Mouse (Mus musculus): ENCODE data around the gene Ankrd9. TPM values are rescaled to one million over a fixed set of nuclear protein-coding genes. Genes with fewer than 3 reads are reported as not detected.

Gene Ankrd9
- polyA plus RNA-seq, 1 experiment from 2014 or later, result 20.9 TPM

DNA sequence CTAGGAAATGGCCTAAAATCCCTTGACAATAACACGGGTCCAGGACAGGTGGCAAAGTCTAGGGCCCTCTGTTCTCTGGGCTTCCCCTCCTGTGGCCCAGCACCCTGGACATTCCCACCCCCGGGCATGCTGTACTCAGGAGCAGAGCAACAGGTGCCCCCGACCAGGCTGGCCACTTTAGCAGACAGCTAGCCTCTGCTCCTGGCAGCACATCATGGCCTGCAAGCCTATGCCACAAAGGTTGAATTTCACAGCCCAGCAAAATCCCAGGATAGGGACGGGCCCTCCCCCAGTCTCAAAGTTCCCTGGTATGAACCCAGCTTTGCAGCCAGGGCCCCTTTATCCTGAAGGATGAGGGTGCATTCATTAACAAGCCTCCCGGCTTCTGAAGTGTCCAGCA is 3.5 kb downstream of the Ankrd9 start:
- 84% methylated on average over 5 of the region's 5 CpGs for WGBS
- Histone ChIP-seq H3K9ac (no peak overlapping the region), H3K9me3 (no peaks in the 10 kb centered on the region), H3K4me3 (replicated peaks) (no peak overlapping the region), H3K4me1 (peaks cover 14% of the 10 kb centered on the region), H3K4me2 (no peak overlapping the region), H3K27me3 (replicated peaks) (no peaks in the 10 kb centered on the region), H3K36me3 (peaks cover 13% of the 10 kb centered on the region), H3K27ac (no peak overlapping the region)
- no peak for ATAC-seq (ENCODE audit: insufficient read depth, low FRiP score, low read depth)

DNA sequence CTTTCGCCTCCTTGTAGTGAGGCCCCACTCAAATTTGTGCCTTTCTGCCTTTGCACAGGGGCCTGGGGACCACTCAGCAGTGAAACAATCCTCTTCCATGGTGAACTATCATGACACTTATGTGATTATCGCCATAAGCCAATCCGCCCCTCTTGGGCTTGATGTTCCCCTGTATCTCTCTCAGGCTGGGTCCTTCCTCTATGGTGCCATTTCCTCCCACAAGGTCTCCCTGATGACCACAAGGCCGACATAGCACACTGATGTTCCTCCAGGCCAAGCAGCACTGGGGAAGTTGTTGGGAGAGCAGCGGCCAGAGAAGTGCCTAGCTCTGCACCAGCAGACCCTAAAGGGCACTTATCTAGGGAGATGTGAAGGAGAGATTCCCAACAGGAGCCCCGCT is 4.1 kb downstream of the Ankrd9 start:
- Histone ChIP-seq H3K4me2 (no peak overlapping the region), H3K4me1 (peaks cover 14% of the 10 kb centered on the region), H3K9ac (no peak overlapping the region), H3K36me3 (peaks cover 13% of the 10 kb centered on the region), H3K4me3 (replicated peaks) (no peak overlapping the region), H3K27ac (no peak overlapping the region), H3K27me3 (replicated peaks) (no peaks in the 10 kb centered on the region), H3K9me3 (no peaks in the 10 kb centered on the region)
- WGBS, result 86% methylated on average over 6 of the region's 6 CpGs
- ATAC-seq (ENCODE audit: insufficient read depth, low FRiP score, low read depth), result no peak

DNA sequence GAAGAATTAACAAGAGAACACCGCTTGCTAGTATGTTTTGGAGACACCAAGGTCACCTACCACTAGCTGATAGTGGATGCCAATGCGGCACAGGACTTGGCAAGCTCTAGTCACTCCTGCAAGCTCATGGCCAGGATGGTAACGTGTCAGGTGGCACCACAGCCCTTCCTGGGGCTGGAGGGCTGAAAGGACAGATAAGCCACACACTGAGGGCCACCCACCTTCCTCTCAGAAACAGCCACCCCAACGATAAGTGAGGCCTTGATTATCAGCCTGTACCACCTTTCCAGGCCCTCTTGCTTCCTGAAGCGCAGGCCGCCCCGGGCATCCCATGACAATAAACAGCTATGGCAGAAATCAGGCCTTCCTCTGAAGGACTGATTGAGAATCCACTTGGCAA is 4.5 kb downstream of the Ankrd9 start:
- peak; percentile 73 for ATAC-seq (ENCODE audit: insufficient read depth, low FRiP score, low read depth)
- 85% methylated on average over 7 of the region's 7 CpGs for WGBS

DNA sequence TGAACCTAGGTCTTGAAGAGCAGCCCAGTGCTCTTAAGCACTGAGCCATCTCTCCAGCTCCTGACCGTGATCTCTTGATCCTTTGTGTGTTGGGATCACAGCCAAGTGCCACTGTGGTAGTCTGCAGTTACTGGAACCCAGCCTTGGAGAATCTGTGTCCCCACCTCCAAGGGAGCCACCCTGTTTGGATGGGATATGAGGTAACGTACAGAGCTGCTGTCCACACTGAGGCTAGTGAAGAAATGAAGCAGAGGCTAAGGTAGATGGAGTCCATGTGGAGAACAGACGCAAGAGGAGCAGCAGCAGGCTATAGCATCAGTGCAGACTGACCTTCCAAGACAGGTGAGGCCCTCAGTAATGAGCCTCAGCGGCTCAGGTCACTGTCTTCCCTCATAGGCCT is 5.0 kb downstream of the Ankrd9 start:
- Histone ChIP-seq H3K36me3 (peaks cover 19% of the 10 kb centered on the region), H3K9me3 (no peaks in the 10 kb centered on the region), H3K9ac (no peak overlapping the region), H3K4me1 (peaks cover 9% of the 10 kb centered on the region), H3K27ac (no peak overlapping the region), H3K4me3 (replicated peaks) (no peak overlapping the region), H3K27me3 (replicated peaks) (no peaks in the 10 kb centered on the region), H3K4me2 (no peak overlapping the region)
- ATAC-seq (ENCODE audit: insufficient read depth, low FRiP score, low read depth), result no peak
- WGBS, result 92% methylated on average over 4 of the region's 4 CpGs

More for the DNA sequence above, 4.5 kb downstream of the Ankrd9 start:
- Histone ChIP-seq H3K9ac (no peak overlapping the region), H3K9me3 (no peaks in the 10 kb centered on the region), H3K27me3 (replicated peaks) (no peaks in the 10 kb centered on the region), H3K4me2 (no peak overlapping the region), H3K36me3 (peaks cover 15% of the 10 kb centered on the region), H3K4me3 (replicated peaks) (no peak overlapping the region), H3K27ac (no peak overlapping the region), H3K4me1 (peaks cover 11% of the 10 kb centered on the region)

DNA sequence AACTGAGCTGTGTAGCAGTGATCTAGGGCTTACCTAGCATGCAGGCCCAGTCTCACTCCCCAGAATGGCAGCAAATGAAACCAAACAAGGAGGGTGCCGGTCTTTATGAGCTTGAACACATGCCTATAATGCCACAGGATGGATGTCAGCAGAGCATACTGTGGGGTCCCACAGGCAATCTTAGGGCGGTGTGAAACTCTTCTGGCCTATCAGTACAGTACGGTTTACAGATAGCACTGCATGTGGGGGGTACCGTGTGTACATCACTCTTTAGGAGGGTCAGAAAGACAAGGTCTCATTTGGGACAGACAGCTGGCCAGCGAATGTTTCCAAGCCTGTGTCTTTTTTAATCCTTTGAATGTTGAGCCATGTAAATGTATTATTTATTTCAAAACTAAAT is 6.9 kb downstream of the Ankrd9 start:
- WGBS, result 83% methylated on average over 5 of the region's 5 CpGs
- ATAC-seq (ENCODE audit: insufficient read depth, low FRiP score, low read depth), result no peak
- H3K36me3 ChIP-seq, result peaks cover 15% of the 10 kb centered on the region

DNA sequence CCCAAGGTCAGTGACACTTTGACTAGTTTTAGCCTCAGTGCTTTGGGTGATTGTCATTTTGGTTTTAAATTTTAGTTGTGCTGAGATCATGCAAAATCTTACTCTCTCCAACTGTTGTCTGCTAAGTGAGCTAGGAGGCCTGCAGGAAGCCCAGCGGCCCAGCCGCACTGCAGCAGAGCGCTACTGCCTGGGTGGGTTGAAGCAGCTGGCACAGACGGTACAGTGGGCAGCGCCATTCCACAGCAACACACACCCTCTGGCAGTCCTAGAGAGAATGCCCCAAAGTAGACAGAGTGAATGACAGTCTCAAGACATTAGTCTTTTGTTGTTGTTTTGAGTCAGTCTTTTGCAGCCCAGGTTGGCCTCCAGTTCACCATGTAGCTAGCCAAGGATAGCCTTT is 8.4 kb downstream of the Ankrd9 start:
- ATAC-seq (ENCODE audit: insufficient read depth, low FRiP score, low read depth), result no peak
- 93% methylated on average over 5 of the region's 5 CpGs for WGBS
- peaks cover 7% of the 10 kb centered on the region for H3K36me3 ChIP-seq

More for the DNA sequence above, 6.9 kb downstream of the Ankrd9 start:
- H3K4me1 ChIP-seq, result no peaks in the 10 kb centered on the region
- no peak overlapping the region for H3K9ac ChIP-seq
- H3K27me3 ChIP-seq (replicated peaks), result no peaks in the 10 kb centered on the region
- no peak overlapping the region for H3K27ac ChIP-seq
- H3K4me3 ChIP-seq (replicated peaks), result no peak overlapping the region
- no peak overlapping the region for H3K4me2 ChIP-seq
- no peaks in the 10 kb centered on the region for H3K9me3 ChIP-seq

DNA sequence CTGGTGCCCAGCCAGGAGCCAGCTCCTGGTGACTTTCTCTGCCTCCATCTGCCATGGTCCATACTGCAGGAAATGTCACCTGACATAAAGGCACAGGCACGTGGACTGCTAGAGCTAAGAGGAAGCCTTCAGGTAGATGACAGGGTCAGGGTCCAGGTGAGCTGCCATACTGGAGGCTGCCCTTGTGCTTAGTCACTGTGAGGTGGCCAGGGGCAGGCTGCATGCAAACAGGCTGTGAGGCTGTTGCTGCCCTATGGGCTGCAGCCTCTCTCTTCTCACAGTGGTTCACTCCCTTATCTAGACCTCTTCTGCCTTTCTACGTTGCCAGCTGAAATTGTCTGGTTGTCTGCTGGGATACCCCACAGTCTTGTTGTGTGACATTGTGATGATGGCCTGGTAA is 11.7 kb downstream of the Ankrd9 start:
- H3K4me3 ChIP-seq (replicated peaks), result no peak overlapping the region
- no peaks in the 10 kb centered on the region for H3K9me3 ChIP-seq
- H3K4me2 ChIP-seq, result no peak overlapping the region
- no peaks in the 10 kb centered on the region for H3K4me1 ChIP-seq
- whole genome bisulfite sequencing, result 88% methylated on average over 2 of the region's 2 CpGs
- no peak for ATAC-seq (ENCODE audit: insufficient read depth, low FRiP score, low read depth)
- H3K9ac ChIP-seq, result no peak overlapping the region
- no peak overlapping the region for H3K27ac ChIP-seq
- peaks cover 6% of the 10 kb centered on the region for H3K36me3 ChIP-seq
- H3K27me3 ChIP-seq (replicated peaks), result no peaks in the 10 kb centered on the region

More for the DNA sequence above, 8.4 kb downstream of the Ankrd9 start:
- H3K4me2 ChIP-seq, result no peak overlapping the region
- H3K9ac ChIP-seq, result no peak overlapping the region
- H3K27ac ChIP-seq, result no peak overlapping the region
- H3K27me3 ChIP-seq (replicated peaks), result no peaks in the 10 kb centered on the region
- no peak overlapping the region for H3K4me3 ChIP-seq (replicated peaks)
- no peaks in the 10 kb centered on the region for H3K9me3 ChIP-seq
- H3K4me1 ChIP-seq, result no peaks in the 10 kb centered on the region

DNA sequence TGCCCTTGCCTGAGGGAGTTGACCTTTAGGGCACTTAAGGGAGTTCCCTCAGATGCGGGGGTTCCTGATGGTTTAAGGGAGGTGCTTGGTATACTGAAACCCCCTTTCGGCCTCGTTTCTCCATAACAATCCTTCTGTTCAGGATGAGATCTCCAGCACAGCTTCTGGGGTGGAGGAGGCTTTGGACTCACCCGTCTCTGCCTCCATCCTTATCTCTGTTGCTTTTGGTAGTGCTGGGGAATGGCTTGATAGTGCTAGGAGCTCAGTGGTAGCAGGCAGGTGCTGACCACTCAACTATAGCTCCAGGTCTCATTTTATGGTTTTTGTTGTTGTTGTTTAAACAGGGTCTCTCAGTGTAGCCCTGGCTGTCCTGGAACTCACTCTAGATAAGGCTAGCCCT is 12.8 kb downstream of the Ankrd9 start:
- Histone ChIP-seq H3K4me1 (no peaks in the 10 kb centered on the region), H3K4me2 (no peak overlapping the region), H3K27me3 (replicated peaks) (no peaks in the 10 kb centered on the region), H3K9ac (no peak overlapping the region), H3K4me3 (replicated peaks) (no peak overlapping the region), H3K36me3 (peaks cover 6% of the 10 kb centered on the region), H3K27ac (no peak overlapping the region), H3K9me3 (no peaks in the 10 kb centered on the region)
- peak; percentile 74; the same call in 1 of the 2 replicates for ATAC-seq (ENCODE audit: insufficient read depth, low FRiP score, low read depth)
- 76% methylated on average over 4 of the region's 4 CpGs for WGBS

DNA sequence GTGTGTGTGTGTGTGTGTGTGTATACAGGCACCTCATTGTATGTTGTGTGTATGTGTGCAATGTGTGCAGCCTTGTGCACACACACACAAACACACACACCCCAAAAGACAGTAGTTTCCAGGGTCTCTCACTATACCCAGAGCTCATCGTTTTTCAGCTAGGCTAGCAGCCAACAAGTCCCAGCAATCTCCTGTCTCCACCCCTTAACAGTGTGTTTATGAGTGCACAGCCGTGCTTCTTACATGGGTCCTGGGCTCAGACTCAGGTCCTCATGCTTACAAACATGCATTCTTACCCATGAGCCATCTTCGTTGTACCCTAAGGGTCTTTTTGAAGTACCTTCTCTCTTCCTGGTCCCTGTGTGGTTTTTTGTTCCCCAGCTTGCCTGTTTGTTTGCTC is 13.3 kb downstream of the Ankrd9 start:
- Histone ChIP-seq H3K4me2 (no peak overlapping the region), H3K4me1 (no peaks in the 10 kb centered on the region), H3K9ac (no peak overlapping the region), H3K36me3 (peaks cover 6% of the 10 kb centered on the region), H3K4me3 (replicated peaks) (no peak overlapping the region), H3K27ac (no peak overlapping the region), H3K27me3 (replicated peaks) (no peaks in the 10 kb centered on the region), H3K9me3 (no peaks in the 10 kb centered on the region)
- ATAC-seq (ENCODE audit: insufficient read depth, low FRiP score, low read depth), result no peak
- WGBS, result 57% methylated on average over 3 of the region's 3 CpGs

DNA sequence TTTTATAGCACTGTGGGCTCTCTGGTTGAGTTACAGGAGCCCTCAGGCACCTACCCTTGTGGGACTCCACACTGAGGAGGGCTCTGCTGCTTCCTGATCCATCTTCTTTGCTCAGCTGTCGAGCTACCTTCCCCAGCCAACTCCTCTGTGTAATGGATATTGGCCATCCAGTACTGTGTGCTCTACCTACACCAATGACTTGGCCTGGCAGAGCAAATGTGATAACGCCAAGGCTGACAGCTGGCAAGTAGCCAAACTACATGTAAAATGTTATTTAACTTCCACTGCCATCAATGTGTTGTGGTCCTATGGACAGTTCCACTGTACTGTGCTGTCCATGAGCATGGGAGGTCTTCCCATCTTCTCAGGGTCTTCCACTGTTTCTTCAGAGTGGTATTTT is 16.9 kb downstream of the Ankrd9 start:
- H3K4me3 ChIP-seq (replicated peaks), result no peak overlapping the region
- no peaks in the 10 kb centered on the region for H3K27me3 ChIP-seq (replicated peaks)
- H3K4me1 ChIP-seq, result no peaks in the 10 kb centered on the region
- no peak overlapping the region for H3K27ac ChIP-seq
- H3K9ac ChIP-seq, result no peak overlapping the region
- H3K36me3 ChIP-seq, result peaks cover 2% of the 10 kb centered on the region; the same call in 1 of the 2 replicates
- no peaks in the 10 kb centered on the region for H3K9me3 ChIP-seq
- WGBS, result 61% methylated on average over 2 of the region's 2 CpGs
- ATAC-seq (ENCODE audit: insufficient read depth, low FRiP score, low read depth), result 0 out of 2 replicates have a peak, but pooled peaks have one; percentile 43
- no peak overlapping the region for H3K4me2 ChIP-seq

DNA sequence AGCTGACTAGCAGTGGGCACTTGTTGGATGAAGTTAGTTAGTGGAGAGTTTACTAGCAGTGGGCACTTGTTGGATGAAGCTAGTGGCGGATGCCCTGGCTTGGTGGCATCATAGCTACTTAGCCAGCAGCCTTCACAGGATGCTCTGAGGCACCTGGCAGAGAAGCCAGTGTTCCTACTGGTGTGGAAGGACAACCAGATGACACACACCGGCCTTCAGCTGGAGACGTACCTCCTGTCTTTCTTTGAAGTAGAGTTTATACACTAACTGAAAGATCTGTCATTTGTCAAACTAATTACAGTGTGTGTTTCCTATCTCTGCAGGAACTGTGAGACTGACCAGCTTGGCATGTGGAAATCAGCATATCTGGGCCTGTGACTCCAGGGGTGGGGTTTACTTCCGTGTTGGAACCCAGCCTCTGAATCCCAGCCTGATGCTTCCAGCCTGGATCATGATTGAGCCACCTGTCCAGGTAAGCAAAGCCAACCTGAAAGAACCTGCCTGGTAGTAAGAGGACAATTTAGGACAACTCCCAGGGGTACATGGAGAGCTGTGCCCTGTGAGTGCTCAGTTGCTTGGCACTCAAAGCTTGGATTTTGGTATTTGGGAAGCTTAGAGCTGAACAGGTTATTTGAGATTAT is 24.4 kb downstream of the Ankrd9 start:
- 56% methylated on average over 4 of the region's 4 CpGs for WGBS
- no peak for ATAC-seq (ENCODE audit: insufficient read depth, low FRiP score, low read depth)
- Histone ChIP-seq H3K27ac (no peak overlapping the region), H3K4me1 (no peaks in the 10 kb centered on the region), H3K4me2 (no peak overlapping the region), H3K9ac (no peak overlapping the region), H3K36me3 (peaks cover 2% of the 10 kb centered on the region; the same call in 1 of the 2 replicates), H3K27me3 (replicated peaks) (no peaks in the 10 kb centered on the region), H3K9me3 (no peaks in the 10 kb centered on the region), H3K4me3 (replicated peaks) (no peak overlapping the region)

DNA sequence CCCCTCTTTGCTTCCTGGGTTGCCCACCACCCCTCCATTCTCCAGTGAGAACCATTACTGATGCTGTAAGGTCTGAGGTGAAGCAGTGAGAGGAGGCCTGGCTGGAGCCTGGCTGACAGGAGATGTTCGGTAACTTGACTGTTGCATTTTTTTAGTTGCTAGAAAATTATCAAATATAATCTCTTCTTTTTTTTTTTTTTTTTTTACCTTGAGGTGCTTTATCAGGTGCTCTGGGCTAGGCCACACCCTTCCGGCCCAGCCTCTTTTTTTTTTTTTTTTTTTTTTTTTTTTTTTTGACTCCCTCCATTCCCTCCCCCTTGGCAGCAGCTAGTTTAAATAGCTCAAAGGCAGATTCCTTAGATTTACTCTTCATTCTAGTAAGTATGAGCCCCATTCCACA is 24.9 kb downstream of the Ankrd9 start:
- ATAC-seq (ENCODE audit: insufficient read depth, low FRiP score, low read depth), result no peak
- Histone ChIP-seq H3K4me1 (no peaks in the 10 kb centered on the region), H3K27ac (no peak overlapping the region), H3K9ac (no peak overlapping the region), H3K36me3 (no peaks in the 10 kb centered on the region), H3K4me2 (no peak overlapping the region), H3K27me3 (replicated peaks) (no peaks in the 10 kb centered on the region), H3K4me3 (replicated peaks) (no peak overlapping the region), H3K9me3 (no peaks in the 10 kb centered on the region)
- 77% methylated on average over 2 of the region's 2 CpGs for WGBS

DNA sequence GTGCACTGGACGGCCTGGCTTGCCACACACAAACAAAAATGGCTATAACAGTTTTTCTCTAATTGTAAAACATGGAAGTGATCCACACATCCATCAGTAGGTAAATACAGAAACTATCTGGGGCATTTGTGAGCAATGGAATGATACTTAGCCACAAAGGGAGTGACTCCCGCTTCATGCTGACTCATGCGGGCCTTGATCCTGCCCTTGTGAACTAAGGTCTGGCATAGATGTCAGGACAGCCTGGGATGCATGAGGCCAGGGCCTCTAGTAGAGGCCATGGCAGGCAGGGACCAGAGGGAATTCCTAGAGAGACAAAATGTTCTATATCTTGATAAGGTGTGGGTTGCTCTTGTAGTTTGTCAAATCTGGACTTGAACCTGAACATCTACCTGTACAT is 25.4 kb downstream of the Ankrd9 start:
- no peak for ATAC-seq (ENCODE audit: insufficient read depth, low FRiP score, low read depth)
- 82% methylated on average over 3 of the region's 3 CpGs for whole genome bisulfite sequencing
- H3K4me1 ChIP-seq, result no peaks in the 10 kb centered on the region
- no peak overlapping the region for H3K27ac ChIP-seq
- no peak overlapping the region for H3K9ac ChIP-seq
- H3K27me3 ChIP-seq (replicated peaks), result no peaks in the 10 kb centered on the region
- H3K4me3 ChIP-seq (replicated peaks), result no peak overlapping the region
- H3K36me3 ChIP-seq, result no peaks in the 10 kb centered on the region
- H3K4me2 ChIP-seq, result no peak overlapping the region
- H3K9me3 ChIP-seq, result no peaks in the 10 kb centered on the region
